Mouse (Mus musculus): ENCODE data around the gene Ier5l. TPM values are rescaled to one million over a fixed set of nuclear protein-coding genes. Genes with fewer than 3 reads are reported as not detected.

Ier5l gene
- polyA plus RNA-seq, 1 experiment from 2014 or later: 2.2 TPM

GRCm38 (mm10) chr2:30444450-30444849, 29.6 kb downstream of the Ier5l start:
- peaks cover 49% of the 10 kb centered on the region for H3K36me3 ChIP-seq (ENCODE audit: control insufficient read depth, insufficient read depth)
- no peak for ATAC-seq
- H3K27ac ChIP-seq (ENCODE audit: low read depth, low read length): peak overlapping the region; percentile 62
- no peak overlapping the region for H3K9ac ChIP-seq (ENCODE audit: low read depth, low read length)
- H3K4me1 ChIP-seq (replicated peaks; ENCODE audit: control insufficient read depth, insufficient read depth, low read length): peaks cover 22% of the 10 kb centered on the region
- H3K27me3 ChIP-seq (replicated peaks; ENCODE audit: control insufficient read depth, insufficient read depth, low read length): no peaks in the 10 kb centered on the region
- H3K4me3 ChIP-seq (ENCODE audit: low read depth, low read length): no peak overlapping the region
- no peak for TF ChIP-seq CTCF (IDR thresholded peaks at IDR 0.05; ENCODE audit: low read depth)
- 0 out of 2 replicates have a peak overlapping the region, but pooled peaks have one; percentile 21 for H3K4me2 ChIP-seq (replicated peaks; ENCODE audit: low read depth)
- H3K9me3 ChIP-seq (ENCODE audit: control insufficient read depth): no peaks in the 10 kb centered on the region

- H3K36me3 ChIP-seq (ENCODE audit: control insufficient read depth, insufficient read depth): peaks cover 49% of the 10 kb centered on the region
- H3K4me3 ChIP-seq (ENCODE audit: low read depth, low read length): no peak overlapping the region
- WGBS: 53% methylated on average over 5 of the region's 5 CpGs
- 0 out of 2 replicates have a peak overlapping the region, but pooled peaks have one; percentile 21 for H3K4me2 ChIP-seq (replicated peaks; ENCODE audit: low read depth)
- no peaks in the 10 kb centered on the region for H3K27me3 ChIP-seq (replicated peaks; ENCODE audit: control insufficient read depth, insufficient read depth, low read length)
- no peak for TF ChIP-seq CTCF (IDR thresholded peaks at IDR 0.05; ENCODE audit: low read depth)
- ATAC-seq: no peak
- no peaks in the 10 kb centered on the region for H3K9me3 ChIP-seq (ENCODE audit: control insufficient read depth)
- H3K4me1 ChIP-seq (replicated peaks; ENCODE audit: control insufficient read depth, insufficient read depth, low read length): peaks cover 22% of the 10 kb centered on the region
- H3K27ac ChIP-seq (ENCODE audit: low read depth, low read length): peak overlapping the region; percentile 62
- H3K9ac ChIP-seq (ENCODE audit: low read depth, low read length): 0 out of 2 replicates have a peak overlapping the region, but pooled peaks have one; percentile 51
These were observed 30.0 kb downstream of the Ier5l start for GRCm38 (mm10) chr2:30444006-30444405.

- Histone ChIP-seq H3K4me2 (replicated peaks; ENCODE audit: low read depth) (0 out of 2 replicates have a peak overlapping the region, but pooled peaks have one; percentile 61), H3K4me1 (replicated peaks; ENCODE audit: control insufficient read depth, insufficient read depth, low read length) (peaks cover 22% of the 10 kb centered on the region), H3K9ac (ENCODE audit: low read depth, low read length) (peak overlapping the region; percentile 51; the same call in 1 of the 2 replicates), H3K27ac (ENCODE audit: low read depth, low read length) (peak overlapping the region; percentile 92), H3K9me3 (ENCODE audit: control insufficient read depth) (no peaks in the 10 kb centered on the region), H3K36me3 (ENCODE audit: control insufficient read depth, insufficient read depth) (peaks cover 52% of the 10 kb centered on the region), H3K4me3 (ENCODE audit: low read depth, low read length) (no peak overlapping the region), H3K27me3 (replicated peaks; ENCODE audit: control insufficient read depth, insufficient read depth, low read length) (no peaks in the 10 kb centered on the region)
- 55% methylated on average over 4 of the region's 4 CpGs for WGBS
- TF ChIP-seq CTCF (IDR thresholded peaks at IDR 0.05; ENCODE audit: low read depth): peak; percentile 27; the same call in 1 of the 2 replicates
- no peak for ATAC-seq
These were observed 30.7 kb downstream of the Ier5l start for GRCm38 (mm10) chr2:30443281-30443680.

DNA sequence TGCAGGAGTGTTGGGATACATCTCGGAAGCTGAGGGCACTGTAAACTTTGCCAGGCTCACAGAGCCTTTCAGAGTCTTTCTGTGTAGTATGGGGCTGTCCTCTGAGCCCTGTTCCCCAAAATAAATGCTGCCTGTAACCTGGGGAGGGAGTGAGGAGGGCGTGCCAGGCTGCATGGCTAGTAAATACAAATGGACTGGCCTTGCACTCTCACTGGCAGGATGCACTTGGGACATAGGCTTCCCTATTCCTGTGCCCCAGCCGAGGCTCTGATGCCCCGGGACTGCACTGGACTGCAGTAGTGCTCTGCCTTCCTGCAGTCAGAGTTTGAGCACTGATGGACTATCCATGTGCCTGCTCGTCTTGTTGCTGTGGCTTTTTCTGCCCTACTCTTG, 31.5 kb downstream of the Ier5l start:
- H3K27ac ChIP-seq (ENCODE audit: low read depth, low read length): peak overlapping the region; percentile 92
- peak overlapping the region; percentile 29 for H3K4me3 ChIP-seq (ENCODE audit: low read depth, low read length)
- H3K4me1 ChIP-seq (replicated peaks; ENCODE audit: control insufficient read depth, insufficient read depth, low read length): peaks cover 22% of the 10 kb centered on the region
- H3K36me3 ChIP-seq (ENCODE audit: control insufficient read depth, insufficient read depth): peaks cover 52% of the 10 kb centered on the region
- ATAC-seq: no peak
- H3K9ac ChIP-seq (ENCODE audit: low read depth, low read length): peak overlapping the region; percentile 51
- peak overlapping the region; percentile 61 for H3K4me2 ChIP-seq (replicated peaks; ENCODE audit: low read depth)
- H3K27me3 ChIP-seq (replicated peaks; ENCODE audit: control insufficient read depth, insufficient read depth, low read length): no peaks in the 10 kb centered on the region
- WGBS: 41% methylated on average over 5 of the region's 5 CpGs
- no peak; the same call in 1 of the 2 replicates for TF ChIP-seq CTCF (IDR thresholded peaks at IDR 0.05; ENCODE audit: low read depth)
- H3K9me3 ChIP-seq (ENCODE audit: control insufficient read depth): no peaks in the 10 kb centered on the region

- peaks cover 22% of the 10 kb centered on the region for H3K4me1 ChIP-seq (replicated peaks; ENCODE audit: control insufficient read depth, insufficient read depth, low read length)
- WGBS: 13% methylated on average over 15 of the region's 15 CpGs
- peak; percentile 59 for ATAC-seq
- no peaks in the 10 kb centered on the region for H3K9me3 ChIP-seq (ENCODE audit: control insufficient read depth)
- H3K4me3 ChIP-seq (ENCODE audit: low read depth, low read length): peak overlapping the region; percentile 29
- peak overlapping the region; percentile 61 for H3K4me2 ChIP-seq (replicated peaks; ENCODE audit: low read depth)
- TF ChIP-seq CTCF (IDR thresholded peaks at IDR 0.05; ENCODE audit: low read depth): no peak; the same call in 1 of the 2 replicates
- H3K36me3 ChIP-seq (ENCODE audit: control insufficient read depth, insufficient read depth): peaks cover 51% of the 10 kb centered on the region
- no peaks in the 10 kb centered on the region for H3K27me3 ChIP-seq (replicated peaks; ENCODE audit: control insufficient read depth, insufficient read depth, low read length)
- H3K9ac ChIP-seq (ENCODE audit: low read depth, low read length): peak overlapping the region; percentile 51
- H3K27ac ChIP-seq (ENCODE audit: low read depth, low read length): peak overlapping the region; percentile 92
These were observed 32.2 kb downstream of the Ier5l start for GRCm38 (mm10) chr2:30441518-30442497.

All from intestine, postnatal 0 days (tissue).